8 mouse cellular contexts compared by ENCODE assay signal in the genomic region with DNA sequence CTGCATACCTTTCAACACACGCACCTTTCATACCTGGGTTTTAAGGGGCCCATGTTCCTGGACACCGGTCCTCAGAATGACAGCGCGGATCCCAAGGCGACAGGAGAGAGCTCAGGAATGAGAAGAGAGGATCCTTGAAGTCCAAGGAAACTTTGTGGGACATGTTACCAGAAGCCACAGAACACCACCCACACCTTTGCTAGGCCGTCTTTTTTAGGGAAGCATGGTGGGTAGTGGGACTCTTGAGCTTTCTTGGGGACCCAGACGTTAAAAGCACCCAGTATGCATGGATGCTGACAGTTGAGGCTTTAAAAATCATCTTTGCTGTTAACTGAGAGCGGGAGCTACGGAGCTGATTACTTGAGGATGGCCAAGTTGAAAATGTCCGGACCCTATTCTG. TPM values are rescaled to one million over a fixed set of nuclear protein-coding genes. Genes with fewer than 3 reads are reported as not detected.
DNase-seq lines count a peak whose midpoint lies in the region; ATAC-seq and TF ChIP-seq lines count a peak whose summit lies in the region.

No protein-coding gene starts in this region.

- no peak overlapping the region for H3K9ac ChIP-seq in kidney, postnatal 0 days (ENCODE audit: low read depth, low read length)
- no peak overlapping the region for H3K9ac ChIP-seq in forebrain, embryonic 13.5 days
- H3K9ac ChIP-seq in limb, embryonic 13.5 days, result peak overlapping the region; percentile 62; the same call in 1 of the 2 replicates
- H3K9ac ChIP-seq in neural tube, embryonic 13.5 days, result peak overlapping the region; percentile 65

- TF ChIP-seq POLR2A in cerebellum, adult 2 months (IDR thresholded peaks at IDR 0.05; ENCODE audit: borderline replicate concordance, insufficient read depth, low read length), result no peak

- ATAC-seq in kidney, postnatal 0 days (replicated peaks; ENCODE audit: low FRiP score, low read depth), result no peak
- no peak for ATAC-seq in forebrain, embryonic 13.5 days
- no peak for ATAC-seq in limb, embryonic 13.5 days (ENCODE audit: low FRiP score, low read depth)
- no peak for ATAC-seq in neural tube, embryonic 13.5 days (ENCODE audit: low read depth)

- H3K36me3 ChIP-seq in kidney, postnatal 0 days (ENCODE audit: insufficient read depth, low read length), result no peaks in the 10 kb centered on the region
- no peaks in the 10 kb centered on the region for H3K36me3 ChIP-seq in forebrain, embryonic 13.5 days (ENCODE audit: poor library complexity, severe bottlenecking)
- H3K36me3 ChIP-seq in limb, embryonic 13.5 days, result no peaks in the 10 kb centered on the region
- H3K36me3 ChIP-seq in neural tube, embryonic 13.5 days, result no peaks in the 10 kb centered on the region

- TF ChIP-seq CTCF in kidney, postnatal 0 days (IDR thresholded peaks at IDR 0.05; ENCODE audit: low read depth), result no peak
- TF ChIP-seq CTCF in cerebellum, adult 2 months (IDR thresholded peaks at IDR 0.05; ENCODE audit: borderline replicate concordance, insufficient read depth, low read depth, low read length), result no peak

- DNase-seq in kidney, postnatal 0 days (ENCODE audit: low spot score), result no peak
- no peak for DNase-seq in kidney, adult 9 months
- no peak for DNase-seq in layer of hippocampus, adult 11-12 months (ENCODE audit: low spot score)
- DNase-seq in cerebellum, adult 2 months, result no peak
- DNase-seq in natural killer cell, adult 2 months (ENCODE audit: low spot score in 2 of 2), result no peak

- peaks cover 21% of the 10 kb centered on the region for H3K4me1 ChIP-seq in kidney, postnatal 0 days (replicated peaks; ENCODE audit: insufficient read depth, low read length)
- peaks cover 62% of the 10 kb centered on the region for H3K4me1 ChIP-seq in forebrain, embryonic 13.5 days
- H3K4me1 ChIP-seq in limb, embryonic 13.5 days, result peaks cover 41% of the 10 kb centered on the region
- H3K4me1 ChIP-seq in neural tube, embryonic 13.5 days (replicated peaks), result peaks cover 68% of the 10 kb centered on the region
- peaks cover 3% of the 10 kb centered on the region; the same call in 1 of the 2 replicates for H3K4me1 ChIP-seq in cerebellum, adult 2 months (ENCODE audit: control insufficient read depth, insufficient read depth, low read length)

- no peak overlapping the region for H3K4me3 ChIP-seq in kidney, postnatal 0 days (replicated peaks; ENCODE audit: low read depth, low read length)
- H3K4me3 ChIP-seq in forebrain, embryonic 13.5 days, result peak overlapping the region; percentile 45
- peak overlapping the region; percentile 50 for H3K4me3 ChIP-seq in limb, embryonic 13.5 days
- H3K4me3 ChIP-seq in neural tube, embryonic 13.5 days, result peak overlapping the region; percentile 45
- H3K4me3 ChIP-seq in cerebellum, adult 2 months (replicated peaks; ENCODE audit: insufficient read depth, low read depth, low read length), result no peak overlapping the region

- H3K9me3 ChIP-seq in kidney, postnatal 0 days (replicated peaks; ENCODE audit: low read length), result no peaks in the 10 kb centered on the region
- no peaks in the 10 kb centered on the region for H3K9me3 ChIP-seq in forebrain, embryonic 13.5 days (replicated peaks)
- H3K9me3 ChIP-seq in limb, embryonic 13.5 days, result no peaks in the 10 kb centered on the region
- no peaks in the 10 kb centered on the region for H3K9me3 ChIP-seq in neural tube, embryonic 13.5 days

- 52% methylated on average over 10 of the region's 10 CpGs for WGBS in kidney, postnatal 0 days
- WGBS in forebrain, embryonic 13.5 days, result 53% methylated on average over 10 of the region's 10 CpGs
- 44% methylated on average over 10 of the region's 10 CpGs for WGBS in limb, embryonic 13.5 days
- WGBS in neural tube, embryonic 13.5 days, result 50% methylated on average over 10 of the region's 10 CpGs
- WGBS in cerebellum, adult 2 months, result 59% methylated on average over 10 of the region's 10 CpGs

- peaks cover 33% of the 10 kb centered on the region for H3K27me3 ChIP-seq in kidney, postnatal 0 days (ENCODE audit: insufficient read depth, low read length)
- H3K27me3 ChIP-seq in forebrain, embryonic 13.5 days, result peaks cover 62% of the 10 kb centered on the region
- H3K27me3 ChIP-seq in limb, embryonic 13.5 days, result peaks cover 74% of the 10 kb centered on the region
- H3K27me3 ChIP-seq in neural tube, embryonic 13.5 days, result peaks cover 62% of the 10 kb centered on the region
- no peaks in the 10 kb centered on the region; the same call in 1 of the 2 replicates for H3K27me3 ChIP-seq in cerebellum, adult 2 months (ENCODE audit: control insufficient read depth, insufficient read depth, low read length)

- H3K4me2 ChIP-seq in kidney, postnatal 0 days (ENCODE audit: low read length), result peak overlapping the region; percentile 92
- H3K4me2 ChIP-seq in forebrain, embryonic 13.5 days, result peak overlapping the region; percentile 88
- H3K4me2 ChIP-seq in limb, embryonic 13.5 days (replicated peaks), result peak overlapping the region; percentile 96
- H3K4me2 ChIP-seq in neural tube, embryonic 13.5 days, result peak overlapping the region; percentile 82

- H3K27ac ChIP-seq in kidney, postnatal 0 days, result no peak overlapping the region
- no peak overlapping the region for H3K27ac ChIP-seq in forebrain, embryonic 13.5 days
- no peak overlapping the region for H3K27ac ChIP-seq in limb, embryonic 13.5 days
- H3K27ac ChIP-seq in neural tube, embryonic 13.5 days (replicated peaks), result peak overlapping the region; percentile 78
- no peak overlapping the region for H3K27ac ChIP-seq in cerebellum, adult 2 months (ENCODE audit: insufficient read depth, low read length)

RNA-seq across cellular contexts. Expression of a gene that starts 1.1 kb away (rescaled TPM):
- 3.8 and 4.2 TPM in 2 replicates for polyA plus RNA-seq in kidney, postnatal 0 days (2015; fragmentation: Nextera tagmentation; extraction: Ambion mirVana)
- 11.0 and 12.8 TPM in 2 replicates for polyA plus RNA-seq in forebrain, embryonic 13.5 days (2015; fragmentation: Nextera tagmentation; extraction: Ambion mirVana)
- polyA plus RNA-seq in limb, embryonic 13.5 days (2015; fragmentation: Nextera tagmentation; extraction: Ambion mirVana), result 0.87 and 1.9 TPM in 2 replicates
- 21.0 and 21.9 TPM in 2 replicates for polyA plus RNA-seq in neural tube, embryonic 13.5 days (2015; fragmentation: Nextera tagmentation; extraction: Ambion mirVana)
- polyA plus RNA-seq in cerebellum, adult 2 months (2012; rRNA removed), result 8.0 and 11.1 TPM in 2 replicates

RNA-seq across cellular contexts. Expression of a gene that starts 16.2 kb away (rescaled TPM):
- 1,314 and 1,348 TPM in 2 replicates for polyA plus RNA-seq in kidney, postnatal 0 days (2015; fragmentation: Nextera tagmentation; extraction: Ambion mirVana)
- polyA plus RNA-seq in forebrain, embryonic 13.5 days (2015; fragmentation: Nextera tagmentation; extraction: Ambion mirVana), result 775 and 903 TPM in 2 replicates
- polyA plus RNA-seq in limb, embryonic 13.5 days (2015; fragmentation: Nextera tagmentation; extraction: Ambion mirVana), result 495 and 497 TPM in 2 replicates
- polyA plus RNA-seq in neural tube, embryonic 13.5 days (2015; fragmentation: Nextera tagmentation; extraction: Ambion mirVana), result 922 and 997 TPM in 2 replicates
- polyA plus RNA-seq in cerebellum, adult 2 months (2012; rRNA removed), result 554 and 607 TPM in 2 replicates

RNA-seq across cellular contexts. Expression of a gene that starts 32.4 kb away (rescaled TPM):
- 13.6 and 15.1 TPM in 2 replicates for polyA plus RNA-seq in kidney, postnatal 0 days (2015; fragmentation: Nextera tagmentation; extraction: Ambion mirVana)
- 20.1 and 23.3 TPM in 2 replicates for polyA plus RNA-seq in forebrain, embryonic 13.5 days (2015; fragmentation: Nextera tagmentation; extraction: Ambion mirVana)
- polyA plus RNA-seq in limb, embryonic 13.5 days (2015; fragmentation: Nextera tagmentation; extraction: Ambion mirVana), result 24.2 and 26.8 TPM in 2 replicates
- polyA plus RNA-seq in neural tube, embryonic 13.5 days (2015; fragmentation: Nextera tagmentation; extraction: Ambion mirVana), result 20.2 and 20.6 TPM in 2 replicates
- 10.9 and 11.0 TPM in 2 replicates for polyA plus RNA-seq in cerebellum, adult 2 months (2012; rRNA removed)

RNA-seq across cellular contexts. Expression of a gene that starts 37.0 kb away (rescaled TPM):
- polyA plus RNA-seq in kidney, postnatal 0 days (2015; fragmentation: Nextera tagmentation; extraction: Ambion mirVana), result 18.3 and 19.4 TPM in 2 replicates
- polyA plus RNA-seq in forebrain, embryonic 13.5 days (2015; fragmentation: Nextera tagmentation; extraction: Ambion mirVana), result 52.2 and 62.1 TPM in 2 replicates
- polyA plus RNA-seq in limb, embryonic 13.5 days (2015; fragmentation: Nextera tagmentation; extraction: Ambion mirVana), result 12.2 and 12.9 TPM in 2 replicates
- polyA plus RNA-seq in neural tube, embryonic 13.5 days (2015; fragmentation: Nextera tagmentation; extraction: Ambion mirVana), result 65.1 and 67.8 TPM in 2 replicates
- polyA plus RNA-seq in cerebellum, adult 2 months (2012; rRNA removed), result 353 and 360 TPM in 2 replicates

RNA-seq across cellular contexts. Expression of a gene that starts 47.7 kb away (rescaled TPM):
- polyA plus RNA-seq in kidney, postnatal 0 days (2015; fragmentation: Nextera tagmentation; extraction: Ambion mirVana), result 34.5 and 35.9 TPM in 2 replicates
- 63.2 and 70.0 TPM in 2 replicates for polyA plus RNA-seq in forebrain, embryonic 13.5 days (2015; fragmentation: Nextera tagmentation; extraction: Ambion mirVana)
- 56.3 and 58.8 TPM in 2 replicates for polyA plus RNA-seq in limb, embryonic 13.5 days (2015; fragmentation: Nextera tagmentation; extraction: Ambion mirVana)
- 70.8 and 73.1 TPM in 2 replicates for polyA plus RNA-seq in neural tube, embryonic 13.5 days (2015; fragmentation: Nextera tagmentation; extraction: Ambion mirVana)
- 86.5 and 95.1 TPM in 2 replicates for polyA plus RNA-seq in cerebellum, adult 2 months (2012; rRNA removed)

Comparison
In these comparisons a context has a peak if more than half of its experiments do, and no peak if none do; other contexts are left out.
1. H3K4me3 ChIP-seq: peak in forebrain, embryonic 13.5 days (single experiment), limb, embryonic 13.5 days (single experiment) and neural tube, embryonic 13.5 days (single experiment); none in kidney, postnatal 0 days (single experiment) and cerebellum, adult 2 months (single experiment).
2. H3K9ac ChIP-seq: peak in limb, embryonic 13.5 days (single experiment) and neural tube, embryonic 13.5 days (single experiment); none in kidney, postnatal 0 days (single experiment) and forebrain, embryonic 13.5 days (single experiment).
3. Peak in every context shown above with its lines, with median percentiles within 50 percentile points of each other: H3K4me2 ChIP-seq.